Mouse (Mus musculus) CD4-positive helper T cell, adult 2 months (primary cell): ENCODE data around the gene Prmt6.

Experiments used
- DNase-seq: peaks from one replicate; pipeline ENCODE4 v3.0.0-alpha.2; 2012; ENCODE audit warnings: low read depth, missing footprints, low spot score

Prmt6 gene

DNA sequence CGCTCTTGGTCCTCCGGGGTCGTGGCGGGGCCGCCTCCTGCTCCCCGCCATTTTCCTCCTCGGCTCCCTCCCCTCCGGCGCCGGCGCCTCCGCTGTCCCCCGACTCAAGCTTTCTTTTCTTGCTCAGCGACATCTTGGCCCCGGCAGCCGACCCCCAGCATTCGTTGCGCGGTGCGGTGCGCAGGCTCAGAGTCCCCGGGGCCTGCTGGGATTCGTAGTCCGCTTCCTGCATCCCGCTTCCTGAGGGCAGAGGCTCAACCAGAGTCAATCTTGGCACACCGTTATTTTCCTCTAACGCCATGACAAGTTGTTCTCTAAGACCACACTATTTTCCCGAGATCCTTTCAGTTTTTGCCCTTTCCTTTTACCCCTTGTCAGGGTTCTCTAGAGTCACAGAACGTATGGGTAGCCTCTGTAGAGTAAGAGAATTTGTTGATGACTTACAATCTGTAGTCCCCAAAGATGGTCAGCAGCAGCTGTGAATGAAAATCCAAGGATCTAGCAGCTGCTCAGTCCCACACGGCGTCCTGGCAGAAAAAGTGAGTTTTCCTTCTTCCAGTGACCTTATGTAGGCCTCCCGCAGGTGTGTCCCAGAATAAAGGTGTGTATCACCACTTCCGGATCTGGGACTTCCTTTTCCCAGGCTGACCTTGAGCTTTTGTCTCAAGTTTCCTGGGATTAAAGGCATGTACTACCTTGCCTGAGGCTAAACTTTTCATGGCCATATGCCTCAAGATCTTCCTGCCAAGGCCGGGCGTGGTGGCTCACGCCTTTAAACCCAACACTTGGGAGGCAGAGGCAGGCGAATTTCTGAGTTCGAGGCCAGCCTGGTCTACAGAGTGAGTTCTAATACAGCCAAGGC is at the start of gene Prmt6:
TSS of gene Prmt6 (minus strand) at position 160 of the 862 bp plus-strand sequence.
- DNase-seq = peak; percentile 89

DNA sequence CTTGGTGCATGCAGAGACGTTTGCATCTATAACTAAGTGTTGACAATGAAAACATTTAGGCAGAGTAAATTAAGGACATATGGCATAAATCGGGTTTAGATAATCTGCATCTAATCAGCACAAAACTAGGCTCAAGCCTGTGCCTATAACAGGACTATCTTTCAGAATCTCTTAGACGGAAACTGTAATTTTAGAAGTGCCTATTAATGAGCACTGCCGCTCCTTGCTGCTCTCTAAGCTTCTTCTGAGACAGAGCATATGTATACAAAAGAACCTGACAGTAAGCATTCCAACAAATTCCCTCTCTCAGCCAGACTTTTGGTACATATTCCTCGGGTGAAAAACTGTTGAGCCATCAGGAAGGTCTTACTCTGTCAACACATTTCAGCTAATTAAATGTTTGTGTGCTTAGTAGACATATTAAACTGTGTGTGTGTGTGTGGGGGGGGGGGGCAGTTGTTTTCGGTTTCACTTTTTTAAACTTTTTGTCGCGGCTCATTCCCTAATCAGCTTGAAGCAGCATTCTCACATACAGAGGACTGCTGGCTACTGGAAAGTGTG is 39.8 kb upstream of the Prmt6 start:
- no peak for DNase-seq

DNA sequence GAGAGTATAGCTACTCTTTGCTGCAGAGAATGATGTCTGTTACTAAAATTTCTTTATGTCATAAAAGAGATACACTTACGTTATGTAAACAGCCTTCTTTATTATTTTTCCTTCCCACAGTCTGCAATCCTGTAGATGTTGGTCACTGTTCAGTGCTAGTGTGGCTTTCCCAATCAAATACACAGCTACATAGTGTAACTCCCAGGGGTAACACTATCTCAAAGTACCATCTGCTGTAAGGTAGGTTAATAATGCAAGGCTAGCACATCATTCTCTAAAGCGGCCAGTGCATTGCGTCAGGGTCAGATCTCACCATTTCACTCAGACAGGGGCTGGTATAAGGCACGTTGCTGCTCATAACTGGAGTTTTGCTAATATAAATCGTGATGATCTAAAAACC is 31.9 kb upstream of the Prmt6 start:
- DNase-seq = no peak

DNA sequence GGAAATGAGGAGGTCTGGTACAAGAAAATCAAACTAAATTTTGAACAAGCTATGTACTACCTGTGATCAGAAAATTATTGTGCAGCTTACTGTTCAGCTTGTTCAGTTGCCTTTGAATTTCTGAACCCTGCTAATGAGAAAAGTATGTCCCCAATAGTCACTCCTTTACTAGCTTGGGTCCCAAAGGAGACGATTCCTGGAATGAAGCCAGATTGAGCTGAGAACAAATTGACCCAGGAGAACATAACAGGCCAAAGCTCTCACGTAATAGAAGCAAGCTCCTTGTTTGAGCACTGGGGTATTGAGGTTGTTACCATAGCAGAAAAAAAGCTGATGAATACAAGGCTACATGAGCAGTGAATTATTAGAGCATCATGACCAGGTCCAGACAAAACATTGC is 17.0 kb upstream of the Prmt6 start:
- no peak for DNase-seq

DNA sequence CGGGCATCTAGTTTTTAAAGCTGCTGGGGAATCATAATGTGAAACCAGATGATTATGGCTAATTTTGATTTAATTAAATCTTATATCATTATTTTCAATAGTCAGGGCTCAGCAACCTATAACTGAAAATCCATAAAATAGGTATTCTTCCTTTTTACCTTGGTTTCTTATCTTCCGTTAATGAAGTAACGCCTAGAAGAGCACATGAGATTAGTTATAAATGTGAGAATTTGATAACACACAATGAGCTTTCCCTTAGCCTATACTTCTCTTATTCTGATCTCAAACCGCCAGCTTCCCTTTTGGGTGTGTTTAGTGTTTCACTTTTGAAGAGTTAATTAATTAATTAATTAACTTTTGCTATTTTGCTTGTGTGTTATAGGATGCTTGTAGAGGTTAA is 2.3 kb upstream of the Prmt6 start:
- no peak for DNase-seq

DNA sequence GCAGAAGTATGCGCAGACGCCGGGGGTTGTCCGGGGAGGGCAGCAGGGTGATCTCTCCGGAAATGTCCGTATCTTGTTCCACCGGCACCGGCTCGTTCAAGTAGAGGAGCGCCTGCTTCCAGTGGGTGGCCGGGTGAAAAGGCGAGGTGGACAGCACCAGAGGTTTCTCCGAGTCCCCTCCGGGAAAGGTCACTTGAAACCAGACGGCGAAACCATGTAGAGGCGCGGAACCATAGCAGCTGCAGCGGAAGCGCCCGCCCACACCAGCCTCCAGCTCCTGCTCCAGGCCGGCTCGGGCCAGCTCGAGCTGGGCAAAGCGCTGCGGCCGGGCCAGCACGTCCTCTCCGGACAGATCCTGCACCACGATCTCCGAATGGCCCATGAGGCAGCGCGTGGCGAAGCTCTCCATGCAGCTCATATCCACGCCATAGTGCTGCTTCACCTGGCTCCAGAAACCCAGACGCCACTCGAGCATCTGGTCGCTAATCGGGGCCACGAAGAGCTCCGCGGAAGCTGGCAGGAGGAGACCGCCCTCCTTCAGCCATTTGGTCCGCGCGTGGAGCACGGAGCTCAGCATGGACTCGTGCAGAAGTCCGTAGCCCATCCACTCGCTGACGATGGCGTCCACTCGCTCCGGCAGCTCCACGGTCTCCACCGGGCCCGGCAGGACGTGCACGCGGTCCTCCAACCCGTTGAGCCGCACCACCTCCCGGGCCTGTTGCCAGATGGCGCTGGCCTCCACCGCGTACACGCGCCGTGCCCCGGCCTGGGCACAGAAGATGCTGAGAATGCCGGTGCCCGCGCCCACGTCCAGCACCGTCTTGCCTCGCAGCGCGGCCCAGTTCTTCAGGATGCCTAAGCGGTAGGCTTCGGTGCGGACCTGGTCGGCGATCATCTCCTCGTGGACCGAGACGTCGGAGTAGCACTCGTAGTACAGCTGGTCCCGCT is 633 bp downstream of the Prmt6 start:
- DNase-seq = peak; percentile 65

DNA sequence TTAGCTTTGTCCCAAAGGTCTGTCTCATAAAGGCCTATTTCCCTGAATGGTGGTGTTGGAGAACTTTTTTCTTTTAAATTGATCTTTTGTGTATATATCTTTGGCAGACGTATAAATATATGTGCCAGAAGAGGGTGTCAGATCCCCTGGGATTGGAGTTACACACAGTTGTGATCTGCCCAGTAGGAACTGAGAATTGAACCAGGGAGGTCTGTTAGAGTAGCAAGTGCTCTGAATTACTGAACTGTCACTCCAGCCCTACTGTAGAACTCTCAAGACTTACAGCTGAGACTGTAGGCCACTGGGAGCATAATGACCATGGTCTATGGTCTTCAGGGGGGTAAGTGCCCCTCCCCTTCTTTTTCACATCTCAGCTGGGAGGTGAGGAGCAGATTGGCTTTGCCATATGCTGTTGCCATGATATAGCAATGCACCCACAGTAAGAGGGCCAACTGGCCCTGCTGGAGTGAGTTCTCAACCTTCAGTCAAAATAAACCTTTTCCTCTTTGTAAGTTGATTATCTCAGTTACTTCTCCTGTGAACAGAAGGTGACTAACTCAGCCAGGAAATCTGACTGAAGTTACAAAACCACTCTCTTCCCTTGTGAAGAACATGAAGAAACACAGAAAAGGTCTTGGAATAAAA is 13.9 kb downstream of the Prmt6 start:
- DNase-seq = no peak
